Mouse (Mus musculus) liver, postnatal 0 days (tissue): ENCODE measurements around the gene Gbp8. TPM values are rescaled to one million over a fixed set of nuclear protein-coding genes. Genes with fewer than 3 reads are reported as not detected.

Source experiments
- ATAC-seq: fragments of 200-750 bp; cut with Nextera tagmentation; 2 replicates; pipeline ENCODE4 v1.8.0; 2017; ENCODE audit warnings: mild to moderate bottlenecking, moderate library complexity
- DNase-seq: peaks from one replicate; pipeline ENCODE4 v3.0.0-alpha.2; 2016
- H3K27ac ChIP-seq: fragments of 300-500 bp; sonication (generic); 2 replicates; pipeline ENCODE4 v1.5.1; 2014; ENCODE audit warnings: antibody characterized with exemption, moderate library complexity, mild to moderate bottlenecking, low read depth
- H3K27me3 ChIP-seq: fragments of 300-500 bp; sonication (generic); 2 replicates; pipeline ENCODE4 v1.6.1; 2014; ENCODE audit warnings: low read length, control low read depth, mixed read lengths; ENCODE audit not compliant: insufficient read depth
- H3K36me3 ChIP-seq: fragments of 300-500 bp; sonication (generic); replicated peaks from 2 replicates; pipeline ENCODE4 v1.6.1; 2014; ENCODE audit warnings: mild to moderate bottlenecking, control low read depth, low read length, moderate library complexity, mixed read lengths; ENCODE audit not compliant: insufficient read depth
- H3K4me1 ChIP-seq: fragments of 300-500 bp; sonication (generic); 2 replicates; pipeline ENCODE4 v1.6.1; 2014; ENCODE audit warnings: antibody characterized with exemption, mild to moderate bottlenecking, control low read depth; ENCODE audit not compliant: insufficient read depth
- H3K4me2 ChIP-seq: fragments of 300-500 bp; sonication (generic); 2 replicates; pipeline ENCODE4 v1.6.1; 2014; ENCODE audit warnings: low read depth, mild to moderate bottlenecking, low read length, moderate library complexity, mixed read lengths
- H3K4me3 ChIP-seq: fragments of 300-500 bp; sonication (generic); 2 replicates; pipeline ENCODE4 v1.5.1; 2014; ENCODE audit warnings: low read depth, low read length
- H3K9ac ChIP-seq: fragments of 300-500 bp; sonication (generic); replicated peaks from 2 replicates; pipeline ENCODE4 v1.6.1; 2014; ENCODE audit warnings: mild to moderate bottlenecking, moderate library complexity
- H3K9me3 ChIP-seq: fragments of 300-500 bp; sonication (generic); 2 replicates; pipeline ENCODE4 v1.6.1; 2016; ENCODE audit warnings: mild to moderate bottlenecking, control low read depth, low read length, mixed read lengths
- CTCF ChIP-seq: sonication (generic); IDR thresholded peaks from 2 replicates; pipeline ENCODE4 v1.5.1; 2016; ENCODE audit warnings: antibody characterized with exemption, low read depth
- EP300 ChIP-seq: IDR thresholded peaks from 2 replicates; pipeline ENCODE4 v1.6.1; 2016; ENCODE audit warnings: antibody characterized with exemption, low read depth, mild to moderate bottlenecking
- WGBS: fragments of 180-500 bp; shearing (Covaris S2); extraction: QIAGEN DNeasy Blood & Tissue Kit; methylation state at CpG from one replicate; pipeline ENCODE4 v1.1.7; 2014; ENCODE audit not compliant: insufficient replicate concordance; 5-methylcytosine and 5-hydroxymethylcytosine counted together
- polyA plus RNA-seq: library from polyadenylated mRNA; unstranded; fragments of >200 nt; fragmentation: Nextera tagmentation; extraction: Ambion mirVana; gene quantifications from 2 replicates; pipeline ENCODE4 v1.2.1, GENCODE M21; 2015

Gene Gbp8
- polyA plus RNA-seq, 1 experiment from 2014 or later, result 2.1 TPM

DNA sequence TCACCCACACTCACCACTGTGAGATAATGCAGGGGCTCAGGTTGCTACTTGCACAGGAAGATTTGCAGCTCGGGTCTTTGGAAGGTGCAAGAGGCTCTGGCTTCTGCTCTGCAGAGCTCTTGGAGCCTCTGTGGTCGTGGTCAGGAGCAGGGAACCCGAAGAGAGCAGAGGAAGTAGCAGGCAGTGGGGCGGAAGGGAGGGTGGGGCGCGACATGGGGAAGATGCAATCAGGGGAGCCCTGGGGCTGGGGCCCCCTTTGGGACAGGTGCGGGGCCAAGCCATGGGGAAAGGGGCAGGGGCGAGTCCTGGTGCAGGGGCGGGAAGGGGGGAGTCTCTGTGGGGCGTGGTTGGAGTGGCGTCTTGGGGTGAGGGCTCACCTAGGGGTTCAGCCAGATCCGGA, 156.8 kb downstream of the Gbp8 start, which contains the start of gene Abcg3:
Abcg3 (minus strand) TSS at position 184 of the 400 bp plus-strand sequence.
- H3K9me3 ChIP-seq, result no peaks in the 10 kb centered on the region
- ATAC-seq (peak; percentile 62), DNase-seq (peak; percentile 53)
- peaks cover 5% of the 10 kb centered on the region; the same call in 1 of the 2 replicates for H3K4me1 ChIP-seq
- peak within 1 kb of the TSS; percentile 65 for H3K4me2 ChIP-seq
- peak within 1 kb of the TSS; percentile 53; the same call in 1 of the 2 replicates for H3K27ac ChIP-seq
- no peaks in the 10 kb centered on the region for H3K27me3 ChIP-seq
- H3K36me3 ChIP-seq, result no peaks in the 10 kb centered on the region
- WGBS, result 15% methylated on average over 12 of the region's 12 CpGs
- peak within 1 kb of the TSS; percentile 38 for H3K4me3 ChIP-seq
- TF ChIP-seq CTCF, result no peak
- peak within 1 kb of the TSS; percentile 21; the same call in 1 of the 2 replicates for H3K9ac ChIP-seq

DNA sequence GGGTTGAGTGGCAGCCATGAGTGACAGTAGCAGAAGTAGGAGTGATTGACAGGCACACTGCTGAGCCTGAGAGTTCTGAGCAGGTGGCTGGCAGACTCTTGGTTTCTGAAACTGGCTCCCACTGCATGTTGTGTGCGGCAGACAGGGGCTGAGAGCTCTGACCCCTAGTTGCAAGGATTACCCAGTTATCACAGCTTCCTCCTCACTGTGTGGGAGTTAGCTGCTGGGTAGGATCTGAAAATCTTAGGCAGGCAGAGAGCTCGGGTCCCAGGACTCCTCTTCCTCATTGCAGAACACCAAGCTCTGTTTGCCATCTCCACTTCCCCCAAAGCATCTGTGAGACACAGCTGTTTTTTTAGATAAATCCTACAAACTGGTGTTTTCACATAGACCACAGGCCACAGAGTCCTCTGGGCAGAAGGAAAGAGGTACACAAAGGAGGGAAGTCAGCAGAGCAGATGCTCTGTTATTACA, 160.3 kb downstream of the Gbp8 start:
- Histone ChIP-seq H3K9ac (no peak overlapping the region), H3K4me1 (peaks cover 5% of the 10 kb centered on the region; the same call in 1 of the 2 replicates), H3K27ac (no peak overlapping the region), H3K4me3 (no peak overlapping the region), H3K27me3 (no peaks in the 10 kb centered on the region), H3K9me3 (no peaks in the 10 kb centered on the region), H3K4me2 (no peak overlapping the region), H3K36me3 (no peaks in the 10 kb centered on the region)
- 23% methylated on average over 2 of the region's 2 CpGs for WGBS
- DNase-seq (no peak), ATAC-seq (peak; percentile 48)
- TF ChIP-seq CTCF (no peak), EP300 (no peak)

Other genes starting within 250 kb of the Gbp8 start
- 3.8 and 4.2 TPM in 2 replicates for gene Abcg3, start 156.8 kb downstream of the Gbp8 start, polyA plus RNA-seq
- gene Gbp9, start within 50 bp of the Gbp8 start, polyA plus RNA-seq, result 2.4 and 2.8 TPM in 2 replicates
- gene Gbp4, start within 50 bp of the Gbp8 start, polyA plus RNA-seq, result 1.2 and 1.4 TPM in 2 replicates
- 1.1 and 1.6 TPM in 2 replicates for gene Gbp10, start 100.0 kb upstream of the Gbp8 start, polyA plus RNA-seq
- not detected in 2 replicates for gene Gm43302, start 154.2 kb upstream of the Gbp8 start, polyA plus RNA-seq
- 10.7 and 10.8 TPM in 2 replicates for gene Gbp6, start 154.2 kb upstream of the Gbp8 start, polyA plus RNA-seq